Mouse (Mus musculus) liver, embryonic 16.5 days (tissue): ENCODE measurements around the gene Ell. TPM values are rescaled to one million over a fixed set of nuclear protein-coding genes. Genes with fewer than 3 reads are reported as not detected.
A peak's percentile ranks its signal among the peaks of the same experiment; 100 is the strongest.

Source experiments
- ATAC-seq: fragments of 200-750 bp; cut with Nextera tagmentation; 2 replicates; pipeline ENCODE4 v1.8.0; 2017; ENCODE audit warnings: low read depth, mild to moderate bottlenecking, moderate number of reproducible peaks, moderate library complexity
- H3K27ac ChIP-seq: fragments of 300-500 bp; sonication (generic); 2 replicates; pipeline ENCODE4 v1.5.1; 2014; ENCODE audit warnings: mild to moderate bottlenecking, low read length
- H3K27me3 ChIP-seq: fragments of 300-500 bp; sonication (generic); 2 replicates; pipeline ENCODE4 v1.6.1; 2014; ENCODE audit warnings: low read depth, low read length, mixed read lengths; ENCODE audit not compliant: control insufficient read depth, insufficient read depth
- H3K36me3 ChIP-seq: fragments of 300-500 bp; sonication (generic); 2 replicates; pipeline ENCODE4 v1.6.1; 2014; ENCODE audit warnings: mild to moderate bottlenecking; ENCODE audit not compliant: control insufficient read depth, insufficient read depth
- H3K4me1 ChIP-seq: fragments of 300-500 bp; sonication (generic); 2 replicates; pipeline ENCODE4 v1.6.1; 2014; ENCODE audit warnings: low read depth, low read length, mixed read lengths; ENCODE audit not compliant: control insufficient read depth
- H3K4me2 ChIP-seq: fragments of 300-500 bp; sonication (generic); 2 replicates; pipeline ENCODE4 v1.6.1; 2014; ENCODE audit warnings: low read depth, low read length, mixed read lengths
- H3K4me3 ChIP-seq: fragments of 300-500 bp; sonication (generic); 2 replicates; pipeline ENCODE4 v1.5.1; 2014; ENCODE audit warnings: low read depth, mild to moderate bottlenecking, low read length
- H3K9ac ChIP-seq: fragments of 300-500 bp; sonication (generic); 2 replicates; pipeline ENCODE4 v1.6.1; 2014; ENCODE audit warnings: low read depth, low read length
- H3K9me3 ChIP-seq: fragments of 300-500 bp; sonication (generic); replicated peaks from 2 replicates; pipeline ENCODE4 v1.6.1; 2016; ENCODE audit warnings: low read length; ENCODE audit not compliant: control insufficient read depth
- WGBS: fragments of 180-500 bp; shearing (Covaris S2); extraction: QIAGEN DNeasy Blood & Tissue Kit; methylation state at CpG from one replicate; pipeline ENCODE4 v1.1.7; 2014; ENCODE audit not compliant: insufficient replicate concordance; 5-methylcytosine and 5-hydroxymethylcytosine counted together
- polyA plus RNA-seq: library from polyadenylated mRNA; unstranded; fragments of >200 nt; fragmentation: Nextera tagmentation; extraction: Ambion mirVana; gene quantifications from 2 replicates; pipeline ENCODE4 v1.2.1, GENCODE M21; 2015

The Ell gene
- polyA plus RNA-seq, 1 experiment from 2014 or later = 16.8 TPM

GRCm38 (mm10) chr8:70495001-70495770, 44.1 kb upstream of the Ell start:
- Histone ChIP-seq H3K36me3 (no peaks in the 10 kb centered on the region), H3K27ac (no peak overlapping the region), H3K9me3 (no peaks in the 10 kb centered on the region), H3K4me1 (peaks cover 14% of the 10 kb centered on the region), H3K9ac (no peak overlapping the region), H3K4me2 (no peak overlapping the region), H3K4me3 (no peak overlapping the region), H3K27me3 (peaks cover 95% of the 10 kb centered on the region)
- 4% methylated on average over 21 of the region's 21 CpGs for WGBS
- no peak for ATAC-seq

- Histone ChIP-seq H3K9ac (no peak overlapping the region), H3K36me3 (no peaks in the 10 kb centered on the region), H3K27me3 (peaks cover 91% of the 10 kb centered on the region), H3K9me3 (no peaks in the 10 kb centered on the region), H3K27ac (no peak overlapping the region), H3K4me1 (peaks cover 20% of the 10 kb centered on the region), H3K4me3 (no peak overlapping the region), H3K4me2 (no peak overlapping the region)
- 11% methylated on average over 12 of the region's 12 CpGs for WGBS
- ATAC-seq = no peak
These were observed 43.5 kb upstream of the Ell start for GRCm38 (mm10) chr8:70495771-70496062.

- WGBS = 6% methylated on average over 39 of the region's 39 CpGs
- H3K4me1 ChIP-seq = peaks cover 51% of the 10 kb centered on the region
- no peaks in the 10 kb centered on the region for H3K36me3 ChIP-seq
- H3K4me3 ChIP-seq = peak overlapping the region; percentile 37
- H3K9ac ChIP-seq = peak overlapping the region; percentile 38
- peaks cover 60% of the 10 kb centered on the region for H3K27me3 ChIP-seq
- peak; percentile 78 for ATAC-seq
- no peaks in the 10 kb centered on the region for H3K9me3 ChIP-seq
- H3K27ac ChIP-seq = peak overlapping the region; percentile 56
- peak overlapping the region; percentile 79 for H3K4me2 ChIP-seq
These were observed 38.6 kb upstream of the Ell start for GRCm38 (mm10) chr8:70500386-70501301.

DNA sequence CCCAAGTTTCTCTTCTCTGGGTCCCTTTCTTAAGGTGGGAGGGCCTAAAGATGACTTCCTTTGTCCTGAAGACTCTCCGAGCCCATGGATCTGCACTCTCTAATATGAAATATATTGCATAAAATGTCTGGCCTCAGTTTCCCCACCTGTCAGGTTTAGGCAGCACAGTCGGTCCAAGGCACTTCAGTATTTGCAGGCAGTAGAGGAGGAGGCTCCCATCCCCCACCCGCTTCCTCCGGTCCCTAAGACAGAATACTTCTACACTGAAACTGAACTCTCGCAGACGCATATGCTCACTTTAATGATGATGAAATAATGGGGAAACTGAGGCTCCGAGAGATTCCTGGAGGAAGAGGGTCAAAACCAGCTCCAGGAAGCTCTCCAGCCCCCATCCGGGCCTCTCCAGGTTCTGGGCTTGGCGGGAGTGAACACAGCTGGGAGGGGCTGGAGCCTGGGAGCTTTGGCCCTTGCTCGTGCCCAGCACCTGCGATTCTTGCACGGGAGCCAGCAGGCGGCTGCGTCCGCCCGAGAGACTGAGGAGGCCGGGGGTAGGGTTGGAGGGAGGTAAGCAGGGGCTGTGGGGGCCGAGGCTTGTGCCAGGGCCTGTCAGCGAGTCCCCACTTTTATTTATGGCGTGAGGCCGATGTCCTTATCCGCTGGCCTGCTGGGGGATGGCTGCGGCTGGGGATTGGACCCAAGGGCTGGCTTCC, 37.3 kb upstream of the Ell start:
- H3K4me1 ChIP-seq = peaks cover 60% of the 10 kb centered on the region
- 12% methylated on average over 23 of the region's 23 CpGs for WGBS
- H3K9me3 ChIP-seq = no peaks in the 10 kb centered on the region
- H3K36me3 ChIP-seq = no peaks in the 10 kb centered on the region
- peak overlapping the region; percentile 19; the same call in 1 of the 2 replicates for H3K4me3 ChIP-seq
- peak overlapping the region; percentile 49 for H3K4me2 ChIP-seq
- no peak overlapping the region; the same call in 1 of the 2 replicates for H3K9ac ChIP-seq
- H3K27me3 ChIP-seq = peaks cover 47% of the 10 kb centered on the region
- ATAC-seq = no peak
- no peak overlapping the region for H3K27ac ChIP-seq

DNA sequence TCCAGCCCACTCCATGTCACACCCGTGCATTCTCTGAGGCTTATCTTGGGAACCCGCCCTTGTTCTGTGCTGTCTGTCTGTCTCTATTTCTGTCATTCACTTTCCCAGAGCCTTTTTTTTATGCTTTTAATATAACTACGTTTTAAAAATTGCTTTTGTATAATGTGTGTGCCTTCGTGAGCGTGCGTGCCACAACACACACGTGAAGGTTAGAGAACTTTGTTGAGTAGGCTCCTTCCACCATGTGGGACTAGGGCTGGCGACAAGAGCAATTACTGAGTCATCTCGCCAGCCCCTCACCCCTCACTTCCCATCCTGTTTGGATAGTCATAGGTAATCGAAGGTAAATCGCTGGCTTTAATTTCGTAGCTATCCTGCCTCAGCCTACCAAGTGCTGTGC, 36.7 kb upstream of the Ell start:
- no peak overlapping the region; the same call in 1 of the 2 replicates for H3K9ac ChIP-seq
- H3K27ac ChIP-seq = no peak overlapping the region
- no peak for ATAC-seq
- H3K27me3 ChIP-seq = peaks cover 41% of the 10 kb centered on the region
- no peaks in the 10 kb centered on the region for H3K9me3 ChIP-seq
- H3K4me2 ChIP-seq = peak overlapping the region; percentile 49
- 29% methylated on average over 12 of the region's 12 CpGs for whole genome bisulfite sequencing
- peak overlapping the region; percentile 19; the same call in 1 of the 2 replicates for H3K4me3 ChIP-seq
- peaks cover 6% of the 10 kb centered on the region for H3K36me3 ChIP-seq
- peaks cover 61% of the 10 kb centered on the region for H3K4me1 ChIP-seq

- Histone ChIP-seq H3K27ac (no peak overlapping the region), H3K4me1 (peaks cover 61% of the 10 kb centered on the region), H3K9ac (no peak overlapping the region), H3K4me2 (peak overlapping the region; percentile 49), H3K9me3 (no peaks in the 10 kb centered on the region), H3K27me3 (peaks cover 35% of the 10 kb centered on the region), H3K4me3 (peak overlapping the region; percentile 18; the same call in 1 of the 2 replicates), H3K36me3 (peaks cover 11% of the 10 kb centered on the region)
- 16% methylated on average over 46 of the region's 46 CpGs for whole genome bisulfite sequencing
- ATAC-seq = 0 out of 2 replicates have a peak, but pooled peaks have one; percentile 12
These were observed 36.1 kb upstream of the Ell start for GRCm38 (mm10) chr8:70503062-70503750.

GRCm38 (mm10) chr8:70504291-70504716, 35.0 kb upstream of the Ell start:
- ATAC-seq = no peak
- peaks cover 71% of the 10 kb centered on the region for H3K4me1 ChIP-seq
- no peak overlapping the region for H3K4me3 ChIP-seq

GRCm38 (mm10) chr8:70504851-70505250, 34.4 kb upstream of the Ell start:
- peaks cover 23% of the 10 kb centered on the region for H3K27me3 ChIP-seq
- no peak overlapping the region for H3K27ac ChIP-seq
- WGBS = 75% methylated on average over 3 of the region's 3 CpGs
- no peaks in the 10 kb centered on the region for H3K9me3 ChIP-seq
- no peak overlapping the region for H3K4me3 ChIP-seq
- peaks cover 68% of the 10 kb centered on the region for H3K4me1 ChIP-seq
- H3K9ac ChIP-seq = no peak overlapping the region
- no peak overlapping the region for H3K4me2 ChIP-seq
- no peak for ATAC-seq
- peaks cover 18% of the 10 kb centered on the region for H3K36me3 ChIP-seq

More at GRCm38 (mm10) chr8:70504291-70504716, 35.0 kb upstream of the Ell start:
- peaks cover 18% of the 10 kb centered on the region for H3K36me3 ChIP-seq
- H3K27me3 ChIP-seq = peaks cover 25% of the 10 kb centered on the region
- H3K27ac ChIP-seq = no peak overlapping the region
- 85% methylated on average over 16 of the region's 16 CpGs for WGBS
- H3K9ac ChIP-seq = no peak overlapping the region
- no peaks in the 10 kb centered on the region for H3K9me3 ChIP-seq
- H3K4me2 ChIP-seq = no peak overlapping the region
